Comparison of ENCODE assay signal across 13 mouse cellular contexts in the genomic region with DNA sequence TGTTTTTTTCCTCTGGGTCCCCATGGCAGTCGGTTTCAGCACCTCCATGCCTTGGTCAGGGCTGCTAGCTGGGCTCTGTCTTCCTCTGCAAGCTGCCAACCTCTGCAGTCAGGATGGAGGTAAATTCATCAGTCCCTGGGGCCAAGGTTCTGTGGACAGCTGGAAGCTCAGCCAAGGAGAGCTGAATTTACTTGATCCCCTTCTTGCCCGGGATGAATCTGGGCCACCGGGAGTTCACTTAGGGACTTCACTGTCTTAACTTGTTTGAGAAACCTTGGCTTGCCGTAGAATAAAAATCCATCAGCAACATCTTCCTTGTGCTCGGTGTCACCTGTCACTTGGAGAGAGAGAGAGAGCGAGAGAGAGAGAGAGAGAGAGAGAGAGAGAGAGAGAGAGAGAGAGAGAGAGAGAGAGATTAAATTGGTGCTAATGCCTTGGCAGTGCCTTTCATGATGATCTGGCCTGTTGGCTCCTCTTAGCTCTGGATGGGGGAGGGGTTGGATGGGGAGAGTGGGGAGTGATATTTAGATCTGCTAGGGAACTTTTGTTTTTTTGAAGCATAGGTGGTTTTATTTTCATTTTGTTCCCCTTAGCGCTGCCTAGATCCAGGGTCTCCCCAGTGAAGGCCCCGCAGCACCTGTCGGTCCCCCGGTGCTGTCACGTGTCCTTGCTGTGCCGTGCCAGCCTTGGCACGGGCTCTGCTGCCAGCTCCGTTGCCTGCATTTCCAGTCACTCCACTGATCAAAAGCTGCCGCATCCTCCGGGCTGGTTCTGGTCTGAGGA. TPM values are rescaled to one million over a fixed set of nuclear protein-coding genes. Genes with fewer than 3 reads are reported as not detected.
DNase-seq lines count a peak whose midpoint lies in the region; ATAC-seq and TF ChIP-seq lines count a peak whose summit lies in the region.
"Had no signal": no experiment of that assay in that cellular context is flagged by ENCODE, and none has a peak within 500 bp of the region (broad histone marks: within the 10 kb centered on the region; RNA-seq: fewer than 3 reads in every experiment).

No protein-coding gene starts in this region.

- 88% methylated on average over 16 of the region's 16 CpGs for WGBS in heart, embryonic 10.5 days
- WGBS in midbrain, postnatal 0 days, result 70% methylated on average over 15 of the region's 16 CpGs
- 81% methylated on average over 16 of the region's 16 CpGs for WGBS in midbrain, embryonic 15.5 days
- WGBS in forebrain, embryonic 16.5 days, result 65% methylated on average over 16 of the region's 16 CpGs

- no peaks in the 10 kb centered on the region for H3K36me3 ChIP-seq in heart, embryonic 10.5 days
- no peaks in the 10 kb centered on the region for H3K36me3 ChIP-seq in midbrain, postnatal 0 days (ENCODE audit: insufficient read depth, low read length)
- H3K36me3 ChIP-seq in midbrain, embryonic 15.5 days (replicated peaks), result no peaks in the 10 kb centered on the region
- no peaks in the 10 kb centered on the region for H3K36me3 ChIP-seq in forebrain, embryonic 16.5 days (ENCODE audit: control insufficient read depth, insufficient read depth)
- H3K36me3 ChIP-seq: heart, embryonic 13.5 days had no signal

- peaks cover 8% of the 10 kb centered on the region; the same call in 1 of the 2 replicates for H3K27me3 ChIP-seq in heart, embryonic 10.5 days (ENCODE audit: insufficient read depth, poor library complexity, severe bottlenecking)
- no peaks in the 10 kb centered on the region; the same call in 1 of the 2 replicates for H3K27me3 ChIP-seq in midbrain, postnatal 0 days (ENCODE audit: insufficient read depth, low read length)
- no peaks in the 10 kb centered on the region for H3K27me3 ChIP-seq in midbrain, embryonic 15.5 days (replicated peaks)
- H3K27me3 ChIP-seq in forebrain, embryonic 16.5 days (replicated peaks; ENCODE audit: control insufficient read depth, insufficient read depth, low read length), result no peaks in the 10 kb centered on the region
- H3K27me3 ChIP-seq: heart, embryonic 13.5 days had no signal

- TF ChIP-seq CTCF in midbrain, postnatal 0 days (IDR thresholded peaks at IDR 0.05), result no peak

- no peak overlapping the region for H3K27ac ChIP-seq in heart, embryonic 10.5 days
- H3K27ac ChIP-seq in midbrain, postnatal 0 days (ENCODE audit: low read depth, low read length), result no peak overlapping the region
- H3K27ac ChIP-seq in midbrain, embryonic 15.5 days, result no peak overlapping the region
- no peak overlapping the region for H3K27ac ChIP-seq in forebrain, embryonic 16.5 days (ENCODE audit: low read length)
- H3K27ac ChIP-seq: heart, embryonic 13.5 days had no signal

- ATAC-seq in midbrain, postnatal 0 days (ENCODE audit: low FRiP score), result peak; percentile 60; the same call in 1 of the 2 replicates
- ATAC-seq in midbrain, embryonic 15.5 days (replicated peaks), result no peak
- peak; percentile 88 for ATAC-seq in forebrain, embryonic 16.5 days

- H3K4me1 ChIP-seq in heart, embryonic 10.5 days, result peaks cover 9% of the 10 kb centered on the region
- H3K4me1 ChIP-seq in midbrain, postnatal 0 days (ENCODE audit: insufficient read depth, low read length), result no peaks in the 10 kb centered on the region
- no peaks in the 10 kb centered on the region for H3K4me1 ChIP-seq in midbrain, embryonic 15.5 days
- peaks cover 6% of the 10 kb centered on the region; the same call in 1 of the 2 replicates for H3K4me1 ChIP-seq in forebrain, embryonic 16.5 days (replicated peaks; ENCODE audit: control insufficient read depth, insufficient read depth, low read length)

- H3K4me3 ChIP-seq in heart, embryonic 10.5 days, result no peak overlapping the region
- no peak overlapping the region for H3K4me3 ChIP-seq in midbrain, postnatal 0 days (ENCODE audit: low read depth, low read length)
- no peak overlapping the region for H3K4me3 ChIP-seq in midbrain, embryonic 15.5 days
- no peak overlapping the region for H3K4me3 ChIP-seq in forebrain, embryonic 16.5 days (replicated peaks; ENCODE audit: low read length)
- H3K4me3 ChIP-seq: heart, embryonic 13.5 days; myocyte had no signal

- DNase-seq in heart, adult 11 months, result peak; percentile 92
- no peak for DNase-seq in heart, embryonic 10.5 days (ENCODE audit: low spot score)
- peak; percentile 67 for DNase-seq in midbrain, postnatal 0 days (ENCODE audit: low spot score)
- peak; percentile 62 for DNase-seq in skeletal muscle tissue, adult 2 months (ENCODE audit: low read depth, low spot score)
- DNase-seq in yolk sac, embryonic 10.5 days (ENCODE audit: low spot score), result no peak
- no peak for DNase-seq in thymus, postnatal 25 days

- no peak overlapping the region for H3K9ac ChIP-seq in midbrain, postnatal 0 days (replicated peaks; ENCODE audit: low read length, poor library complexity, severe bottlenecking)
- H3K9ac ChIP-seq in midbrain, embryonic 15.5 days, result no peak overlapping the region
- no peak overlapping the region for H3K9ac ChIP-seq in forebrain, embryonic 16.5 days (replicated peaks; ENCODE audit: low read depth, low read length)
- H3K9ac ChIP-seq: heart, embryonic 13.5 days had no signal

- no peak overlapping the region for H3K4me2 ChIP-seq in midbrain, postnatal 0 days (ENCODE audit: low read depth, low read length, poor library complexity, severe bottlenecking)
- no peak overlapping the region for H3K4me2 ChIP-seq in midbrain, embryonic 15.5 days
- peak overlapping the region; percentile 39 for H3K4me2 ChIP-seq in forebrain, embryonic 16.5 days (ENCODE audit: low read length)
- H3K4me2 ChIP-seq: heart, embryonic 13.5 days had no signal

- no peaks in the 10 kb centered on the region for H3K9me3 ChIP-seq in heart, embryonic 10.5 days
- no peaks in the 10 kb centered on the region for H3K9me3 ChIP-seq in midbrain, postnatal 0 days (ENCODE audit: low read length)
- H3K9me3 ChIP-seq in midbrain, embryonic 15.5 days, result no peaks in the 10 kb centered on the region
- H3K9me3 ChIP-seq in forebrain, embryonic 16.5 days (ENCODE audit: control insufficient read depth, low read length), result no peaks in the 10 kb centered on the region
- H3K9me3 ChIP-seq: heart, embryonic 13.5 days had no signal

RNA-seq across cellular contexts. Expression of gene Fam169b, which starts 44.6 kb away (rescaled TPM):
- 0.19 and 0.28 TPM in 2 replicates for polyA plus RNA-seq in heart, embryonic 10.5 days (2016; fragmentation: Nextera tagmentation; extraction: Ambion mirVana)
- total RNA-seq in midbrain, postnatal 0 days (2014; rRNA removed), result not detected in 2 replicates
- 0.26 TPM in 1 of 2 replicates, not detected in the other for polyA plus RNA-seq in midbrain, postnatal 0 days (2015; fragmentation: Nextera tagmentation; extraction: Ambion mirVana)
- polyA plus RNA-seq in midbrain, embryonic 15.5 days (2015; fragmentation: Nextera tagmentation; extraction: Ambion mirVana), result 0.15 TPM in 1 of 2 replicates, not detected in the other
- polyA plus RNA-seq in forebrain, embryonic 16.5 days (2015; fragmentation: Nextera tagmentation; extraction: Ambion mirVana), result 0.20 TPM in 1 of 2 replicates, not detected in the other

RNA-seq across cellular contexts. Expression of gene Pgpep1l, which starts 54.2 kb away (rescaled TPM):
- polyA plus RNA-seq in heart, embryonic 10.5 days (2016; fragmentation: Nextera tagmentation; extraction: Ambion mirVana), result not detected in 2 replicates
- 1.2 TPM in 1 of 2 replicates, not detected in the other for total RNA-seq in midbrain, postnatal 0 days (2014; rRNA removed)
- polyA plus RNA-seq in midbrain, postnatal 0 days (2015; fragmentation: Nextera tagmentation; extraction: Ambion mirVana), result not detected in 2 replicates
- not detected in 2 replicates for polyA plus RNA-seq in midbrain, embryonic 15.5 days (2015; fragmentation: Nextera tagmentation; extraction: Ambion mirVana)
- polyA plus RNA-seq in forebrain, embryonic 16.5 days (2015; fragmentation: Nextera tagmentation; extraction: Ambion mirVana), result not detected in 2 replicates
- total RNA-seq: megakaryocyte progenitor cell, adult 5-6 weeks had no signal
- polyA plus RNA-seq: embryonic facial prominence, embryonic 11.5 days; heart, embryonic 13.5 days; liver, embryonic 16.5 days had no signal

Comparison
In these comparisons a context has a peak if more than half of its experiments do, and no peak if none do; other contexts are left out.
1. DNase-seq: peak in heart, adult 11 months (single experiment), midbrain, postnatal 0 days (single experiment) and skeletal muscle tissue, adult 2 months (single experiment); none in heart, embryonic 10.5 days (single experiment), yolk sac, embryonic 10.5 days (single experiment) and thymus, postnatal 25 days (single experiment).